Mouse (Mus musculus): Measurements from ENCODE around the gene Rph3a.
A peak's percentile ranks its signal among the peaks of the same experiment; 100 is the strongest.
"Not testable (repeated sequence)": the region's sequence is repeated elsewhere in the genome, so short reads cannot be mapped to it uniquely, and the experiment has no call there.

The Rph3a gene

DNA sequence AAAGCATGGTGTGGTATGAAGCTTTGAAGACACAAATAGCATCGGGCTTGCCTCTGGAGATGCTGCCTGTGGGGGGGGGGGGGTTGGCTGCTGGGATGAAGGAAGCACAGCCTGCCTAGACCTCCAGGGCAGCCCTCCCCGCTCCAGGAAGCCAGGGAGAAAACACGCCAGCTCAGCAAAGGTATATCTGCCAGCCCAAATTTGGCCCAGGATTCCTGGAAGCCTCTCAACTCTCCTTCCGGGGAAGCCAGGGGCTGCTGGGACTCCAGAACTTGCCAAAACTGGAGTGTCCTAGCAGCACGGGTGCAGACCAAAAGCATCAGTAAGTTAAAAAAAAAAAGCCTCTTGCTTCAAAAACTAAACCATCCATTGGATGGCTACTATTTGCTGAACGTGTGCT is 37.6 kb downstream of the Rph3a start:
- DNase-seq, result peak; percentile 88 to 92

DNA sequence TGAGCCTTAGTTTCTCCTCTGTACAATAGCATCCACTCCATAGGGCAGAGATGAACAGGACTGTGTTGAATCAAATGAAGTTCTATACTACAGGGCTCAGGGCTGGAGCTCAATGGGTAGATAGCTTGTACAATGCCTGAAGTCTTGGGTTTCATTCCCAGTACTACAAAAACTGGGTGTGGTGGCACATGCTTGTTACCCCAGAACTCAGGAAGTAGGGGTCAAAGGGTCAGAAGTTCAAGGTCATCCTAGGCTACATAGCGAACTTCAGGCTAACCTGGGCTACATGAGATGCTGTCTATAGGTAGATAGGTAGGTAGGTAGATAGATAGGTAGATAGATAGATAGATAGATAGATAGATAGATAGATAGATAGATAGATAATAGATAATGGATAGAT is 38.6 kb downstream of the Rph3a start:
- DNase-seq, result no peak

DNA sequence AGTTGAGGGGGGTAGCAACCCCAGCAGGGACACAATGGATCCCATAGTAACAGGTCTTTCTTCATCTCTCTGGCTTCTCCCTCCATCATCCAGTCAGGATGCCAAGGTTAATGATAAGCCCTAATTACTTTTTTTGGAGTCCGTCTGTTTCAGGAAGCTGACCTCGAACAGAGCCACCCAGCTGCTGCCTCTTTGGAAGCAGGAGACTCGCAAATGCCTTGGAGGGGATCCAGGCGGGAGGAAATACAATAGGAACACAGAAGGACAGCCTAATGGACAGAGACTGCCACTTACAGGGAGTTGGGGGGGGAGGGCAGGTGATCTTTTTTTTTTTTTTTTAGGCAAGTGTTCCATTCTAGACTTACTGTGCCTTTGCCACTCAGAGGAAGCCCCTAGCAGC is 40.2 kb downstream of the Rph3a start:
- peak; percentile 89 to 93 for DNase-seq

DNA sequence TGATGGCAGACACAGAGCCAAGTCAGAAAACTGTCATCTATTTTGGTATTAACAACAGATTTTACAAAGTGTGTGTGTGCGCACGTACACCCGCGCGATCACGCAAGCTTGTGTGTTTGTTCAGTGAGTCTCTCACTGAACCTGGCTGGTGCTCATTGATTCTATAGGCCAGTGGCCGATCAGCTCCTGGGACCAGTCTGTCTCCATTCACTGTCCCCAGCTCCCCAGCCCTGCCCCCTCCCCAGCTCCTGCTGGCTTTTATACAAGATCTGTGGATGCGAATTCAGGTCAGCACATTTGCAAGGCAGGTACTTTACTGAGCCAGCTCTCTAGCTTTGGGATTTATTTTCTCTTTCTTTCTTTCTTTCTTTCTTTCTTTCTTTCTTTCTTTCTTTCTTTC is 41.1 kb downstream of the Rph3a start:
- peak; percentile 36 for DNase-seq

DNA sequence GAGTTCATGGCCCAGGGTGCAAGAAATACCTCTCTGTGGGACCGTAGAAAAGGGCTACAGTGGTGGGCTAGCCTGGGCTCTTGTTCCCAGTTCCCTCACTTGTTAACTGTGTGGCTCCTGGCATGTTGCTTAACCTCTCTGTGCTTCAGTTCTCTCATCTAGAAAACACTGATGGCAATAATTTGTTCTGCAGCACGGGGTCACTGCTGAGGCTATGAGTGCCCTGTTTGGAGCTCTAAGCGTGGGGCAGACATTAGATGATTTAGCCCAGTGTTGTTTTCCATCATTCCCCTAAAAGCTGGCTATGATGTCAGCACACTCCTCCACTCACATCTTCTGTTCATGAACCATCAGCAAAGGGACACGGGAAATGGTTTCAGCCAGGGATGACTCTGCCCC is 41.8 kb downstream of the Rph3a start:
- DNase-seq, result peak in 1 of 2 experiments; percentile 46

DNA sequence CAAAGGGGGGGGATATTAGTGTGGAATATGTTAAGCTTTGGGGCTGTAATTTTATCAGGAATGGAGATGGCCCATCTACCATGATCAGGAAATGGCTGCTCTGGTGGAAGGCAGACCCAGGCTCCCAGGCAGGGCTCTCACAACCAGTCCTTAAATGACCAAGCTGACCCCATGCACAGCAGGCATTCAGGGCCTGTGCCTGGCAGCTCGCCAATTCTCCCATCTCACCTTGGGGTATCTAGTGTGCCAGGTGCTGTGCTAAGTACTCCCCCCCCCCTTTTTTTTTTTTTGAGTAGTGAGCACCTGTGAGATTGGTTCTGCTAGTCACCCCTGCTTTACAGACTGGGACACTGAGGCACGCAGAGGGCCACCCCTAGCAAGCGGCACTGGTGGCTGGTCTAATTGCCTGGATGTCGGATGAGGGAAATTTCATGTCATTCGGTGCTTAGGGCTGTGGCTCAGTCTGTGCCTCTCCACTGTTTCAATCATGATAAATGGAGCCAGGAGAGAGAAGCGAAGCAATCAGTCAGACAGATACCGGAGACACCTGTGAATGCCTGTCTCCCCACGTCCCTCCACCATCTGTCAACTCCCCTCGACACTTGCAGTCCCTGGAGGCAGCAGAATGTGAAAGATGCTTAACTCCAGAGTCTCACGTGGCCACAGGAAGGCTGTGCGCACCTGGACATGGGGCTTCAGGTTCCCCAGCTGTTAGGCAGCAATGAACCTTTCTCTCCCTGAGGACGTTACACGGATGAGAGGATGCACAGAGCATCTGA is 42.3 kb downstream of the Rph3a start:
- DNase-seq, result peak; percentile 41 to 43

DNA sequence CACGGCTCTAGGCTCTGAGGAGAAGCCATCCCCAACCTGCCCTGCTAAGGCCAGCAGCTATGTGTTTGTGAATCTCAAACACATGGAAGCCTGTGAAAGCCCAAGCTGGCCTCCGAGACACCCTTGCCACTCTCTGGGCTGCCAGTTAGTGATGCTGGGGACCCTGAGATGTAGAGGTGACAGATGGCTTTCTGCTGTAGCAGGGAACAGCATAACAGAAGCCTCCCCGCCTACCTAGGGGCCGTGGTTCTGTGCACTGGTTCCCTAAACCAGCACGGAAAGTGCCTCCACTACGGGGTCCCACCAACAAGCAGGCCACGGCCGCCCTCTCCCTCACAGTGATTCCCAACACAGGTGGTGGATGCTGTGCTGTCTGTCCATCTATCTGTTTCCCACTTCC is 43.0 kb downstream of the Rph3a start:
- no peak for DNase-seq

DNA sequence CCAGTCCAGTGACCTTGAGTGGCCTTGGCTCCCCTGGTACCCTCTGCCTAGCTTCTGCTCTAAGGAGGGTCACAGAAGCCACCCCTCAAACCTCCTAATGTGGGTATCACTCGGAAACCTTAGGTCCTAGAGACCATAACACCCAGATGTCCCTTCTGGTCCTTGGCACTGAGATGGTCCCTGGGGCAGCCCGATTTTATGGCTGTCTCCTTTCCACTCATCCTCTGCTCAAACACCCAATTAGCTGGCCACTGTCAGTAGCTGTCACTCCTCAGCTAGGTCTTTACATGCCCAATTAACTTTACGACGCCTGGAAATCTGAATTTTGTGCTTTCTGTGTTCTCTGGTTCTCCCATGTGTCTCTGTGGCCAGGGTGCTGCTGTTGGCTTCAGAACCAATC is 43.7 kb downstream of the Rph3a start:
- DNase-seq, result no peak

DNA sequence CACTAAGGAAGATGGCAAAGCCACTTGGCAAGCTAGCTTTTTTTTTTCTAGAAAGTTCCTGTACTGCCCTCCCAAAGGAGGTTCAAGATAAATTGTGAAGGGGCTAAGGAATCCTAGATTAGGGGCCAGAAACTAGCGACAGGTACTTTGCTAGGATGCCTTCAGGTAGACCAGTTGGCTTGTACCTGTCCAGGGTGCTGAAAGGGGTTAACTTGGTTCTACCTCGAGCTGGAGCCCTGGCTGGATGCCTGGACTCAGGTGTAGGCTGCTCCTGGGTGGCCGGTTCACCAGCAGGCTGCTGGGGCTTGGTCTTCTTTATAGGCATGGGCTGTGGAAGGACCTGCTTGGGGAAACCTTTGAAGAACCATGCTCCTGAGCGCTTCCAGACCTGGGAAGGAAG is 48.9 kb downstream of the Rph3a start:
- no peak for DNase-seq

DNA sequence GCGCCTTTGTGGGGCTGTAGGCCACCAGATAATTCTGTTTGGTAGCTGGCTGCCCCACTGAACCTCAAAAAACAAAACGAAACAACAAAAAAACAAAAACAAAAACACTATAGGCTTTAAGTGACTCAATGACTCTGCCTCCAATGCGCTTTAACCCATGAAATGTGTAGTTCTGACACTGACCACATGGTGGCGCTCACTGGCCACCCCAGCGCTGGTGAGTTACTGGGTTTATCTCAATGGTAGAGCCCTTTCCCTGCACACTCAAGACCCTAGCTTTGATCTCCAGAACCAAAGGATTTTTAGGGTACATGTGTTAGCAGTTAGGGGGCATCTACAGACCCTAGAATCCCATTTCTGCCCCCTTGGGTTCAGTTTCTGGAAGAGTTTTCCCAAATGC is 55.9 kb downstream of the Rph3a start:
- peak; percentile 57 to 80 for DNase-seq

DNA sequence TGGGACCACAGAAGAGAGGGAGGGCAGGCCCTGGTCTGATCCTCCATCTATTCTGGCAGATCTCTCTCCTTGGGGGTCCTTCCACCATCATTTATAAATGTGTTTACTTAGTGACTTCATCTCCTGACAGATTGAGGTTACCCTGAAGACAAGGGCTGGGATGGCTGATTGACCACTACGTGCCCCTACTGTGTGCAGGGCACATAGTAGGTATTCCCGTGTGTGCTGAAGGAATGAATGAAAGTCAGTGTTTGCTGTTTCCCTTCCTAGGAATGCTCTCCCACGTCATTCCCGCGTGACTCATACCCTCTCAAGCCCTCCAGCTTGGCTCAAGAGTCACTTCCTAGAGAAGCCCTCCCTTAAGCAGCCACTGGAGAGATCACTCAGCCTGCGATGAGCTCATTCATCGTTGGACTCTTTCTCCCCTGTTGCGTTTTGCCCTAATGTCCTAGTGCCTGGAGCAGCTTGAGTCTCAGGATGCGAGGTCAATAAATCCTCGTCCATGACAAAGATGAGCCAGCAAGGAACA is 57.6 kb downstream of the Rph3a start:
- DNase-seq, result no peak

DNA sequence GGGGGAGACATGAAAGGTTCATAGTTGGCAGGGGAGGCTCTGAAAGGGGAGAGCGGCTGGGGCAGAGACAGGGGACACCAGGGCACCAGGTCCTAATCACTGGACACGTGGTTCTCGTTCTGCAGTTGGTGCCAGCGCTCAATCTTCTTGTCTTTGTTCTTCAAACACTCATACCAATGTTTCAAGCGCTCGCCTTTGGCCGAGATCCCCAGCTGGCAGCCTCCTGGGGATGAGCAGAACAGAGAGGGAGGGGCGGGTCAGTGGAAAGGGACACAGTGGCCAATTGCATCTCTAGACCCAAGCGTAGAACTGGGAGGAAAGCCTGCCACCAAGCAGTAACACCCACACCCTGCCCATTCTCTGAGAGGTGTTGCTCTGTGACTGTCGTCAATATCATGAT is 67.8 kb downstream of the Rph3a start:
- peak; percentile 32 to 35 for DNase-seq

DNA sequence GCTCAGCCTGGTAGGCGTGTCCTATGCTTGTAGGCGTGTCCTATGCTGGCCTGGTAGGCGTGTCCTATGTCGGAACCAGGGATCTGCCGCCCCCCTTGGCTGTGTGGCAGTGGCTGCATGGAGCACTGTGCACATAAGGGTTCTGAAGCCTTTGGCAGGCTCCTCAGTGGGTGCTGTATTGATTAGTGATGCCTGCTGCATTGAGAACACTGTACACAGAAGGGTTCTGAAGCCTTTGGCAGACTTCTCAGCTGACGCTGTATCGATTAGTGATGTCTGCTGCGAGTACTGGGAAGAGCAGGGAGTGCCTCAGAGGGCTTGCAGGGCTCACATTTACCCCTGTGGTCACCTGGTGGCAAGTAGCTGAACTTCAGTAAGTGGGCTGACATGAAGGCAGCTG is 71.3 kb downstream of the Rph3a start:
- DNase-seq, result no peak

DNA sequence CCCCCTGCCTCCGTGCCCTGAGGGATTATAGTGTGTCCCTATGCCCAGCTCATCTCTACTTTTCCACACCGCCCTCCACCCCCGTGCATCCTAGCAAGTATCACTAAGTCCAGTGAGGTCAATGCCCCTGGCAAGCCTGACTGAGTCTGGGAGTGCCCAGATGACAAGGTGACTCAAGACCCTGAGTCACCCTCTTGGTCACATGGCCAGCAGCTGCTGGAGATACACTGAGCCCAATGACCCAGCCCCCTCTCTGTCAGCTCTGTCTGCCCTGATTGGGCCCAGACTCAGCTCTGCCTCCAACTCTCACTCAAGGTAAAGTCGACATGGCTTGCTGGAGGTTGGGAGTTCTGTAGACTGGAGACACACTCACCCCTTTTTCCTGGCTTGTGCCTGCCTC is 72.1 kb downstream of the Rph3a start:
- DNase-seq, result no peak

DNA sequence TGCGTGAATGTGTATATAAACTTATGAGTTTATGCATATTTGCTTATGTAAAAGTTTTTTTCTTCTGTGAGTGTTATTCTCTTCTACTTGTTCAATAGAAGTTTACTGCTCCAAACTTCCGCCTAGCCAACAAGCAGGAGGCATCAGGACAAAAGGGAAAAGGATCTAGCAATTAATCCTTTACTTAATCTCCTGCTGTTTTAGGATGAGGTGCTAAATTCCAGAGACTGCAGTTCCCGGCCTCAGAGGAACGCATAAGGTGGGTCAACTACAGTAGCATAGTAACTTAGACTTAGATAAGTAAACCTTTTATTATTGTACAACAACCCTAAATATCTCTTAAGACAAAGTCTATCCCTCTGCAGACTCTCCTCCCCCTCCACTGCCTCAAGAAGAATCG is 75.9 kb downstream of the Rph3a start:
- DNase-seq, result no peak

DNA sequence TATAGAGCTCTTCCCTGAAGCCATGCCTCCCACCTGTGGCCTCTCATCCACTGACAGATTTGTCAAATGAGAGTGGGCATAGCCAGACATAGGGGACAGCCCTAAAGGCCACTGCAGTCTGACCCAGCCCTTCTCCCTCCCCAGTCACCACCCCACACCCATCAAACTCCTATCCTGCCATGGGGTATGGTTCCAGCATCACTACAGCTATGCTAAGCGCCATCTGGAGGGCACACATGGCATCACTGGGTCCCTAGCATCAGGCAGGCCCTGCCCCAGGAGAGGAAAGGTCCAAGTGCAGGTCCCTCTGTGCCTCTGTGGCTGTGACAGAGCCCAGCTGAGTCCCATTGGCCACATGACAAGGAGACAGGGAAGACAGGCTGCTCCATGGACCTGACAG is 82.9 kb downstream of the Rph3a start:
- peak in 1 of 2 experiments; percentile 28 for DNase-seq

DNA sequence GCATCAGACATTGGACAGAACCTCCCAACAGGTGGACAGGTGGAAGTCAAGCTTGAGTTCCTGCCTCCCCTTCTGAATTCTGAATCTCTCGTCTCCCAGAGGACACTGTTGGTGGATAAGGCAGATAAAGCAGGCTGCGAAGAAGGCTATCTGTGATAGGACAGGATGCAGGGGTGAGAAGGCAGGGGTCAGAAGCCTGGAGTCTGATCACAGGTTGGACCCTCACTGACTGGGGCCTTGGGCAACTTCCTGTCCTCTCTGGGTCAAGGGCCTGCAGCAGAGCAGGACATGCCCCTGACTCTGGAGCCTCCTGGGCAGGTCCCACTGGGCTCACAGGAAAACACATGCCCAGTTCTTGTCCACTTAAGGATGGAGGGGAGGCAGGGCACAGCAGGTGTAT is 83.6 kb downstream of the Rph3a start:
- not testable (repeated sequence) for DNase-seq

DNA sequence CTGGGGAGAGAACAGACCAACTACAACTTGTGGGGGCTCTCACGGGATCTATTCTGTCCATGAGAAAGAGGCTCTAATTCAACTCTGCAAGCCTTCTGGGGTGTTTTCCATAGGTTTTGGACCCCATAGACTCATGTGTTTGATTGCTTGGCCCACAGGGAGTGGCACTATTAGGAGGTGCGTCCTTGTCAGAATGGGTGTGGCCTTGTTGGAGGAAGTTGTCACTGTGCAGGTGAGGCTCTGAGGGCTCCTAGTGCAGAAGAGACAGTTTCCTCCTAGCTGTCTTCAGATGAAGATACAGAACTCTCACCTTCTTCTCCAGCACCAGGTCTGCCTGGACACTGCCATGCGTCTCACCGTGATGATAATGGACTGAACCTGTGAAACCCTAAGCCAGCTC is 85.4 kb downstream of the Rph3a start:
- DNase-seq, result not testable (repeated sequence)

DNA sequence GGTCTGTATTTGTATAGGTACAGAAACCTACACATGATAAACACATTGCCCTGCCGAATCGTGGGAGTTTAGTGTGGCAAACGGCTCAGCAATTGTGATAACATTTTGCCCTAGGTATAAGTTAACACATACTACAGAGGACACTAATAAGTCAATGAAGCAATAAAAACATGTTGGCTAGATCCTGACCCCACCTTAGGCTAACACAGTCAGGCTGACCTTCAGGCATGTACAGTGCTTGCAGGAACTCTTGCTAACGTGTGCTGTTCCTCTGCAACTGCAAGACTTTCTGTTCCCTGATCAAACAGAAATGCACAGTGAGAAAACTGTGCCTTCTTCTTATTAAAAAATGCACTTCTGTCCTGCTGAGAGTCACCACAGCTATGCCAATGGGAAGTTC is 85.9 kb downstream of the Rph3a start:
- DNase-seq, result no peak

DNA sequence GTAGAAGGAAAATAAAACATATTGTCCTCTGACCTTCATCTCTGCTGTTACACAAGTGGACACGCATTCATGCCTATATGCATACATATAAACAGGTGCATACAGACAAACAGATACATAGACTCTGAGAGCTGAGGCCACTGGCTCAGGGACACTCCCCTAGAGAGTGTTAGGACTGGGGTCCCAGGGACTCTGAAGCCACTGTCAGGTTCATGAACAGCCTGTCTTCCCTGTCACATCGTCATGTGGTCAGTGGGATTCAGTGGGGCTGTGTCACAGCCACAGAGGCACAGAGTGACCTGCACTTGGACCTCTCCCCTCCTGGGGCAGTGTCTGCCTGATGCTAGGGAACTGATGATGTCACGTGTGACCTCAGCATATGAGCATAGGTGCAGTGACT is 89.6 kb downstream of the Rph3a start:
- no peak for DNase-seq

DNA sequence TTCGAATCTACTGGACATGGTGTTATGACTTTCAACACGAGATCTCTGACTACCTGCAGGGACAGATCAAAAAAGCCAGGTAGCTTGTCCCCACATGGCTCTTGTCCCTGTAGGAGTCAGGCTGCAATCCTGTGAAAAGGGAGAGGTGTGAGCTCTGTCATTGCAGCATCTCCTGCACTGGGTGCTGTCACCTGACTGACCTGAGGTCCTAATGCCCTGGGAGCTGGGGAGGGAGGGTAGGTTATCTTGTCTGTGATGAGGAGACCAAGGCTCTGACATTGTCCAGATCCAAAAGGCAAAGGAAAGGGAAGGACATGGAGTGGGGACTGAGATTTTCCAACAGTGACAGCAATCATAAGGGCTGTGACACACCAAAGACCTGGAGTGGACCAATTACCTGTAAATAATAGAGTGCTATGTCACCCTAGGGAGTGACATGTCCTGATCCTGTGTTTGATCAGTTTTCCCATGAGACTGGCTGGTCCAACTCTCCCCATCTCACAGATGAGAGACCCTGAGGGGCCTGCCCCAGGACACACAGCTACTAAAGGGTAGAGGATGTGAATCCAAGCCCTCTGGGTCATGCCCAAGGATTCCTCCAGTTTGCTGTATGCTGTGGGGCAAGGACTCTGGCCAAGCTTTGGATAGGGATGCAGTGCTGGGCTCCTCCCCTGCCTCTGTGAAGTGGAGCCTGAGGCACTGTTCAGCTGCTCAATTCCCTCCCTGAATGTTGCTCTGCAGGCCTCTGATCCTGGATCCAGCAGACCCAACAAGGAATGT is 90.5 kb downstream of the Rph3a start:
- not testable (repeated sequence) for DNase-seq

DNA sequence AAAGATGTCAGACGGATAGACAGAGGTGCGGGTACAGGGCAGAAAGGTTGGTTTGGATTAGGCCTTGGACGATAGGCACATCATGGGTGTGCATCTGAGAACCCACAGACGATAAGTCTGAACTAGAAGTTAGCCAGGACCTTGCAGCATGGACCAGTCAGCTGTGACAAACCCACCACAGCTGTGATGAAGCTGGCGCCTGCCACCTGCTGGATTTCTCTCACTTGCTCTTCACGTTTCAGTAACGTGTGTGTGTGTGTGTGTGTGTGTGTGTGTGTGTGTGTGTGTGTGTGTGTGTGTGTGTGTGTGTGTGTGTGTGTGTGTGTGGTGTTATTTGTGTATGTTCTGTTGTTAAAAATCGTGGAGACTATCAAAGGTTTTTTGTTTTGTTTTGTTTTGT is 95.7 kb downstream of the Rph3a start, which contains the start of gene Oas1d:
TSS of gene Oas1d (plus strand) at position 333 of the 400 bp plus-strand sequence.
- not testable (repeated sequence) for DNase-seq

DNA sequence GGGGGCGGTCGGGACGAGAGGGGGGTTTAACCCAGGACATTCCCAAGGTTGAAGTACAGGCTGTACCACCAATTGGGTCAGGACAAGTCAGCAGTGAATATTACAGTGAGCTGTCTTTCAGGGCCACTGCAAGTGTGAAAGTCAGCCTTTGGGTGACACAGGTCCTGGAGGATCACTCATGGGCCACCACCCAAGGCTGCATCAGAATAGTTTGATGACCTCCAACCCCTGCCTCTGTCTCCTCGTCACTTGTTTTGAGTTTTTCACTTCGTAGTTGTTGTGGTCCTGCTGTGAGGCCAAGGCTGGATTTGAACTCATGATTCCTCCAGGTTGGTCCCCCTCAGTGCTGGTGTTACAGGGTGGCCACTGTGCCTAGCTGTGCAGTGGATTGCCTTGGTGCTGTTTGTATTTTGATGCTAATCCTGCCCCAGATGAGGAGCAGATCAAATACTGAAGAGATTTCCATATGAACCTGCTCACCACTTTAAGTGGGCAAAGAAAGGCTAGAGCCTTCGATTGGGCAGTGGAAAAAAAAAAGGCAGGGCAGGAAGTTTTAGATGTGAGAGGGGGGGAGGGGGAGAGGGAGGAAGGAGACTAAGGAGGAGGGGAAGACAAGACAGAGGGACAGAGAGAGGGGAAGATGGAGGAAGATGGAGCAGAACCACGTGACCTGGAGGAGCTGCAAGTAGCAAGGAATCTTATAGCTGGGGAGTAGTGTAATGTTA is 101.5 kb downstream of the Rph3a start:
- no peak for DNase-seq
